Mouse (Mus musculus): Measurements from ENCODE around the gene Atp6v0a4. TPM values are rescaled to one million over a fixed set of nuclear protein-coding genes. Genes with fewer than 3 reads are reported as not detected.

Atp6v0a4 gene
- total RNA-seq, 2 experiments from 2014 or later: 4.6 to 5.3 TPM

DNA sequence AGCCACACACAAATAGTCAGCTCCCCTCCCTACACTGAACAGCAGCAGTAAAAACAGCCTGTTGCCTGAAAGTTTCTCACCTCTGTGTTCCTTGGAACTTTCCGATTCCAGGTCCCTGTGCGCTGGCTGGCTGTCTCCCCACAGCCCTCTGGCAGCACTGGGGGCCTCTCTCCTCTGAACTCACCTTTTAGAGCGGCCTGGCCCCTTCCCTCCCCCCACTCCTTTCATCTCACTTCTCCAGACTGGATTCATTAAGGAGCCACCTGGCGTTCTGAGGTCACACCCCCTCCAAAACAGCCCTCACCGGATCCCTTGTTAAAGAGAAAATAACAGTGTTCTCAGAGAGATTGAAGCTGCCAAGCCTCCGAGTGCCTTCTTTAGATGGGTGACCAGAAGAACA is 77.5 kb downstream of the Atp6v0a4 start, which contains the start of gene Svopl:
Svopl (minus strand) TSS at position 159 of the 400 bp plus-strand sequence.
- intact Hi-C loops (cut with DNase I): no loop called here
- DNase-seq (ENCODE audit: extremely low spot score in 1 of 2, low spot score in 2 of 2): no peak

DNA sequence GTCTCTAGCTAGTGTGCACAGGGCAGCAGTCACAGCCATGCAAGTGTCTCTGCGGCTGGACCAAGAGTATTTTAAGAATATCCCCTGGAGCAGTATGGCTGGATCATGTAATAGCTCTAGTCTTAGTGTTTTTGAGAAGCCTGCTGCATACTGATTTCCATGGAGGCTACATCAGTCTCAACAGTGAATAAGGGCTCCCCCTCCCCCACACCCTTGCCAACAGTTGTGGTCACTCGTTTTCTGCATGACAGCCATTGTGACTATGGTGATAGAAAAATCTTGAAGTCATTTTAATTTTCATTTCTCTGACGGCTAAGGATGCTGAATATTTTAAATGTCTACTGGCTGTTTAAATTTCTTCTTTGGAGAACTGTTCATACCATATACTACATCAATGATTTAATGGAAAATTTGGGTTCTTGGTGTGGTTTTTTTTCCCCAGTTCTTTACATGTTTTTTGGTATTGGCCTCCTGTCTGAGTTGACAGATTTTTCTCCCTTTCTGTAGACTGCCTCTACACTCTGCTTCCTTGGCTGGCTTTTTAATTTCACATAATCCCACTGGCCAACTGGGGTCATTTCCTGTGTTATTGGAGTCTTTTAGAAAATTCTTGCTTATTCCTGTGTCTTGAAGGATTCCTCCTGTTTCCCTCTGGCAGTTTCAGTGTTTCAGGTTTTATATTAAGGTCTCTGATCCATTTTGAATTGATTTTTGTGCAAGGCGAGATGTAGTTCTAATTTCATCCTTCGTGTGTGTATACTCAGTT is 91.4 kb downstream of the Atp6v0a4 start:
- intact Hi-C loops (cut with DNase I): no loop called here
- DNase-seq (ENCODE audit: extremely low spot score in 1 of 2, low spot score in 2 of 2): no peak

DNA sequence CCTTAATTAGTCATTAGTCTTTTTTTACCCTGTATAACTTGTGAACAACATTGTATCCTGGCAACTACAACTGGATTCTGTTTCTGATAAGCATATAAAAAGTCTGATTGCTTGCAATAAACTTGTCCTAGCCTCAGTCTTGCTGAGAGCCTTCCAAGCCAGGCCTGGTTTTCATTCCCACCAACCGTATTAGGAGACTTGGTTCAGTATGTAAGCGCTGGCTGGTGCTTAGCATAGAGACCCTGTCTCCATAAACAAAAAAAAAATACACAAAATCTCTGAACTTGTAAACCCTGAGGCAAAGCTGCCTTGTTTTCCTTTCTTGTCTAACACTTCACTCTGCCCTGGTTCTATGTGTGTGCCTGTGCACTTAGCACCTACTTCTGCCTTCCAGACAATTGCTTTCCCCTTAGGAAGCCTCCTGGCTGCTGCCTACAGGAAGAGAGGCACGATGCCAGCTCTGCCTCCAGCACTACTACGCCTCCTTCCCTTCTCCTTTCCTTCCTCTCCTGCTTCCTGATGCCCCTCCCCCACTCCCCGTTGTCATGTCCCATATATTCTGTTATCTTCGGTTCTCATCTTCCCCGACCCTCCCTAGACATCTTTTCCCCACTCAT is 92.4 kb downstream of the Atp6v0a4 start:
- peak; percentile 14 to 63 for DNase-seq (ENCODE audit: extremely low spot score in 1 of 2, low spot score in 2 of 2)
- intact Hi-C loops (cut with DNase I): no loop called here

DNA sequence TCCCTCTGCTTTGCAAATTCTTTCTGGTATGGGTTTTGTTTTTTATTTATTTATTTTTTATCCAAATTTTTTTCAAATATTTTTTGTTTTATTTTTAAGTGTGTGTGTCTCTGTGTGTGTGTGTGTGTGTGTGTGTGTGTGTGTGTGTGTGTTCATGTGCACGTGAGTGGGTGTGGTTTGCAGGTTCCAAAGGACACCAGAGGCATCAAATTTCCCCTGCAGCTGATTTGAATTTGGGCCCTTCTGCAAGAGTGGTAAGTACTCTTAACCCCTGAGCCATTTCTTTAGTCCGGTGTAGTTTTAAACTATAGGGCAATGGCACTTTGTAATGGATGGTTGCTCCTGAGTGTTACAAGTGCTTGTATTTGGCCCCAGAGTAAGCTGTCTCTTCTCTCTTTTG is 96.2 kb downstream of the Atp6v0a4 start:
- no peak for DNase-seq (ENCODE audit: extremely low spot score in 1 of 2, low spot score in 2 of 2)
- intact Hi-C loops (cut with DNase I): no loop called here

DNA sequence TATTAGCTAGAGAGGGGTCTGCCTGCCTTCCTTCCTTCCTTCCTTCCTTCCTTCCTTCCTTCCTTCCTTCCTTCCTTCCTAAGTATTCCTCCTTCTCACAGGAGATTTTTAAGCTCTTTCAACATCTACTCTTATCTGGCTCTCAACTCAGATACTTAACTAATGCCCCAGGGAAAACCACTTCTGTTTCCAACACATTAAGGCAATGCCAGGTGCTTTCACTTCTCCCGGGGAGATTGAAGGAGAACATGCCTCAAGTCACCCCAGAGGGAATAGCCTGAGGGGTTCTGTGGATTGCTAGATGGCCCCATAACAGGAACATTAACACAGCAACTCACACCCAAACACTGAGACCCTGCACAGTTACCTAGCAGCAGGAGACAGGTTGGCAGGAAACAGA is 96.6 kb downstream of the Atp6v0a4 start:
- no peak for DNase-seq (ENCODE audit: extremely low spot score in 1 of 2, low spot score in 2 of 2)
- intact Hi-C loops (cut with DNase I): no loop called here

DNA sequence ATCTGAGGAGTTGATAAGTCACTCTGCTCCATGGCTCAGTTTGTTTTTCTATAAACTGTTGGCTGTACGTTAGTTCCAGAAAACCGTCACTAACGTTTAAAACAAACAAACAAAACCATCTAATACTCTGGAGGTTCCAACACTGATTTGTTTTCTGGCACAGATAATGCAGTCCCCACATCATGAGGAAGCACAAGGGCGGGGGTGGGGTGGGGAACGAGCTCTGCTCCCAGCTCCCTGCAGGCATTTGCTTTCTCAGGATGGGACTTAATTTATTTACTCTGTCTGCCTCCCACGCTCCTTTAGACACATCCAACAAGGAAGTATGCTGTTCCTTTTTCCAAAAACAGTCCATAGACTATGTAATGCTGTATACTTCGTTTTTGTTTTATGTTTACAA is 101.1 kb downstream of the Atp6v0a4 start:
- no peak for DNase-seq (ENCODE audit: extremely low spot score in 1 of 2, low spot score in 2 of 2)
- intact Hi-C loops (cut with DNase I): no loop called here

DNA sequence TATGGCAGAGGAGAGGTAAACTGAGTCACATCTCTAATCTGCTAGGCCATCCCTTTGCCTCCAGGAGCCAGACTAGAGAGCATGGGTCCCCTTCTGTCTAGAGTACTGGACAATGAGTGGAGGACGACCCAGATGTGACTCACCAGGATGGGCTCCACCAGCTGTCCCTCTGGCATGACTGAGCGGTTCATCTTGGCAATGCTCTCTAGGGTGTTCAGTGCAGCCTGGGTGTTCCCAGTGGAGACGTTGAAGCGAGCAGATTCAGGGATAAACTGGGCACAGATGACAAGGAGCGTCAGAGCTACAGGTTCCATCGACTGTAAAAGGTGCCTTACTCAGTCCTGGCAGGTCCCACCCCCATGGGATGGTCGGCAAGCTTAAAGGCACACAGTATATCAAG is 103.0 kb downstream of the Atp6v0a4 start:
- no peak for DNase-seq (ENCODE audit: extremely low spot score in 1 of 2, low spot score in 2 of 2)
- intact Hi-C loops (cut with DNase I): no loop called here

DNA sequence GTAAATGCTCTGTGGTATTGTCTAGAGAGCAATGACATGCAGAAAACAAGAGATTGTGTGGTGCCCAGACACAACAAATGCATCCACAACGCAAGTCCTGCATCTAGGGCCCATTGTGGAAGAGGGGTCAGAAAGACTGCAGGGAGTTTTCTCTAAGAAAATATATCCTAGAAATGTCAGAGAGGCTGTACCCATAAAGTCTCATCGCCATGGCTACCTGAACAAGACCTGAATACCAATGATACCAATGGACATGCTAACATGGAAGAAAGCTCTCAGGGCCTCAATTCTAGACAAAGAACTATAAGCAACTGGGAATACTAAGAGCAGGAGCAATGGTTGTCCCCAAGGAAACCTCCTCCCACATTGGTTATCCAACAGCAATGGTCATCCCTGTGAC is 111.6 kb downstream of the Atp6v0a4 start:
- no peak for DNase-seq (ENCODE audit: extremely low spot score in 1 of 2, low spot score in 2 of 2)
- intact Hi-C loops (cut with DNase I): no loop called here

DNA sequence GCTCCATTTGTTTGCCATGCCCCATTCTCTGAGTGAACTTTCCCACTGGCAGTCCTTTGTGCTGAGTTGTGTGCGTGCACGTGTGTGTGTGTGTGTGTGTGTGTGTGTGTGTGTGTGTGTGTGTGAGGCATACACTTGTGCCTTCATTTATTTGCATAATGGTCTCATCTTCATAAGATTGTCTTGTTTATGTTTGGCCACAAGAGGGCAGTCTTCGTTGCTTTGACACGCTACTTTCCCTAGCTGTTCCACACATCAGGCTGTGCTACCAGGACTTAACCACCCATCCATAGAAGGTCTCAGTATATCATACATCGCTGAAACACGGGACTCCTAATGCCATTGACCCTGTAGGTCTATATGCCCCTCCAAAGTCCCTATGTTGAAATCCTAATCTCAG is 116.9 kb downstream of the Atp6v0a4 start:
- DNase-seq (ENCODE audit: extremely low spot score in 1 of 2, low spot score in 2 of 2): peak; percentile 51 to 58
- intact Hi-C loops (cut with DNase I): loop anchor here (2.0 kb wide), 1 partner anchor 59 kb away; no protein-coding TSS in a partner anchor

Other genes with a start within 250 kb of the Atp6v0a4 start
- under 1 TPM in 1 of 2 experiments, not detected in 1; 0.32 TPM for gene Svopl, start 77.6 kb downstream of the Atp6v0a4 start, total RNA-seq (2021)
- not detected for gene Tmem213, start 15.3 kb downstream of the Atp6v0a4 start, total RNA-seq (2021)
- 10 to 100 TPM; 36.6 to 37.1 TPM for gene D630045J12Rik, start 129.4 kb upstream of the Atp6v0a4 start, total RNA-seq (2021)
- 1 to 10 TPM; 2.9 to 3.5 TPM for gene Zc3hav1l, start 174.7 kb upstream of the Atp6v0a4 start, total RNA-seq (2021)
- gene Zc3hav1, start 230.0 kb upstream of the Atp6v0a4 start, total RNA-seq (2021): 1 to 10 TPM; 2.9 TPM

Measured in left cerebral cortex, postnatal 10 days (tissue).